Mouse (Mus musculus) urinary bladder, postnatal 10 days (tissue): Measurements from ENCODE around the gene Flrt3.

Experiments used
- DNase-seq: peaks from one replicate; pipeline ENCODE4 v3.0.0; 2022; ENCODE audit warnings: low spot score

Flrt3 gene

GRCm38 (mm10) chr2:140621730-140622337 lies 49.4 kb downstream of the Flrt3 start:
- DNase-seq = no peak

GRCm38 (mm10) chr2:140615451-140615850 lies 55.8 kb downstream of the Flrt3 start:
- no peak for DNase-seq
